Mouse (Mus musculus) intestine, embryonic 16.5 days (tissue): ENCODE measurements around the gene Srsf1. TPM values are rescaled to one million over a fixed set of nuclear protein-coding genes. Genes with fewer than 3 reads are reported as not detected.

Experiments used
- ATAC-seq: fragments of 200-750 bp; cut with Nextera tagmentation; 2 replicates; pipeline ENCODE4 v1.8.0; 2017; ENCODE audit warnings: moderate TSS enrichment, moderate library complexity
- H3K27ac ChIP-seq: fragments of 300-500 bp; sonication (generic); 2 replicates; pipeline ENCODE4 v1.5.1; 2014; ENCODE audit warnings: mild to moderate bottlenecking, low read length
- H3K27me3 ChIP-seq: fragments of 300-500 bp; sonication (generic); replicated peaks from 2 replicates; pipeline ENCODE4 v1.6.1; 2014; ENCODE audit warnings: low read length, control low read depth, mixed read lengths; ENCODE audit not compliant: control insufficient read depth, insufficient read depth
- H3K36me3 ChIP-seq: fragments of 300-500 bp; sonication (generic); 2 replicates; pipeline ENCODE4 v1.6.1; 2014; ENCODE audit warnings: low read length, control low read depth; ENCODE audit not compliant: control insufficient read depth, insufficient read depth
- H3K4me1 ChIP-seq: fragments of 300-500 bp; sonication (generic); 2 replicates; pipeline ENCODE4 v1.6.1; 2014; ENCODE audit warnings: low read length, control low read depth, mixed read lengths; ENCODE audit not compliant: control insufficient read depth, insufficient read depth
- H3K4me2 ChIP-seq: fragments of 300-500 bp; sonication (generic); 2 replicates; pipeline ENCODE4 v1.6.1; 2014; ENCODE audit warnings: low read depth, low read length, control low read depth
- H3K4me3 ChIP-seq: fragments of 300-500 bp; sonication (generic); 2 replicates; pipeline ENCODE4 v1.5.1; 2014; ENCODE audit warnings: mild to moderate bottlenecking, low read length
- H3K9ac ChIP-seq: fragments of 300-500 bp; sonication (generic); 2 replicates; pipeline ENCODE4 v1.6.1; 2014; ENCODE audit warnings: low read depth, low read length
- H3K9me3 ChIP-seq: fragments of 300-500 bp; sonication (generic); 2 replicates; pipeline ENCODE4 v1.6.1; 2016; ENCODE audit warnings: low read length, control low read depth; ENCODE audit not compliant: control insufficient read depth
- WGBS: fragments of 180-500 bp; shearing (Covaris S2); extraction: QIAGEN DNeasy Blood & Tissue Kit; methylation state at CpG from one replicate; pipeline ENCODE4 v1.1.7; 2014; 5-methylcytosine and 5-hydroxymethylcytosine counted together
- polyA plus RNA-seq: library from polyadenylated mRNA; unstranded; fragments of >200 nt; fragmentation: Nextera tagmentation; extraction: Ambion mirVana; gene quantifications from 2 replicates; pipeline ENCODE4 v1.2.1, GENCODE M21; 2015

Srsf1 gene
- polyA plus RNA-seq, 1 experiment from 2014 or later = 170 TPM

DNA sequence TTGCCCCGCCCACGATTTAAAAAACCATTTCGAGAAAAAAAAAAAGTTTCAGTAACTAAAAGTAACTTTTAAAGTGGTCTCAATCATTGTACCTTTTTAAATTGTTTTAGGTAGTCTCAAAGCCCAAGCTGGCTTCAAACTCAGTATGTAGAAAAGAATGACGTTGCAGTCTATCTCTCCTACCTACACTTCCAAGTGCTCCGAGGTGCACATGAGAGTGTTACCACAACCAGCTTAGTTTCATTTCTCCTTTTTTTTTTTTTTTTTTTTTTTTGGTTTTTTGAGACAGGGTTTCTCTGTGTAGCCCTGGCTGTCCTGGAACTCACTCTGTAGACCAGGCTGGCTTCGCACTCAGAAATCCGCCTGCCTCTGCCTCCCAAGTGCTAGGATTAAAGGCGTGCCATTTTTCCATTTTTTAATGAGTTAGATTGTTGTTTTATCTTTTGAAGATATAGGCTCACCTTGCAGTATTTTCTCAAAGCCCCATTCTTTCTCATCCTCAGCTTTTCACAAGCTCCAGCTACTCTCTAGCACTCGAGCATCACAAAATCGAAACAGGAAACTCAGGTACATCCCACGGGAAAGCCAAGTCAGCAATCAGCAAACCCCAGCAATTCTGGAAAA, 34.4 kb upstream of the Srsf1 start:
- H3K27ac ChIP-seq = no peak overlapping the region
- H3K27me3 ChIP-seq = no peaks in the 10 kb centered on the region
- H3K9me3 ChIP-seq = no peaks in the 10 kb centered on the region
- no peaks in the 10 kb centered on the region for H3K36me3 ChIP-seq
- H3K9ac ChIP-seq = no peak overlapping the region
- peaks cover 12% of the 10 kb centered on the region for H3K4me1 ChIP-seq
- no peak overlapping the region for H3K4me2 ChIP-seq
- ATAC-seq = no peak
- 90% methylated on average over 11 of the region's 11 CpGs for WGBS
- H3K4me3 ChIP-seq = no peak overlapping the region

DNA sequence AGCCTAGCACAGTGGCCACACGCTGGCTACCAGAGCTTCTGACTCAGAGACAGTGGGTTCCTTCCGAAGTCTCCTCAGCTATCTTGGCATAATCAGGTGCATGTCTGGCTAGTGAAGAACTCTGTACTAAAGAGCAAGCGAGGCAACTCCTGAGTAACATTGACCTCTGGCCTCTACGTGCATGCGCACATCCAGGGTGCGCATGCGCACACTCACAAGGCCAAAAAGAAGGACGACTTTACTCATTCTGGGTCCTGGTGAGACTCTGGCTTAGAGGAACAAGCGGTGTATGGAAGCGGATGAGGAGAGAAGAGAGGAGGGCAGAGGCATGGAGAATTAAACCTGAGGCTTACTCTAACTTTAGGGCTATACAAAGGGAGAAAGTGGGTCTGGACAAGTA, 33.5 kb upstream of the Srsf1 start:
- no peak overlapping the region for H3K4me2 ChIP-seq
- no peak overlapping the region for H3K27ac ChIP-seq
- ATAC-seq = no peak
- WGBS = 89% methylated on average over 10 of the region's 10 CpGs
- H3K36me3 ChIP-seq = no peaks in the 10 kb centered on the region
- H3K27me3 ChIP-seq = no peaks in the 10 kb centered on the region
- no peak overlapping the region for H3K9ac ChIP-seq
- H3K4me3 ChIP-seq = no peak overlapping the region
- no peaks in the 10 kb centered on the region for H3K9me3 ChIP-seq
- H3K4me1 ChIP-seq = peaks cover 12% of the 10 kb centered on the region

DNA sequence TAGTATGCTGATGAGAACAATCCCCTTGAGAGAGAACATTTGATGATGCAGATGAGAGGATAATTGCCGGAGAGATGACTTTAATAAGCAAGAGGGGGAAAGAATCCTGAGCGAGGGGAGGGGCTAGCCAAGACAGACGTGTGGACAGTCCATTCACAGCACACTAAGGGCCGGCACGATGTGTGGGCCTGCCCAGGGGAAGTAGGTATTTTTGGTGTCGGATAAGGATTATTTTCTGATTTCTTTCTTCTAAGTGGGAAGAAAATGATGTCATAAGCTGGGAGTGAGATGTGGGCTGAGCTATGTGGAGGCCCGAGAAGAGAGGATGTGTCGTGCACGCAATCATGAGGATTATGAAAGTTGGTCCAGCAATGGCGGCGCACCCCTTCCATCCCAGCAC, 32.0 kb upstream of the Srsf1 start:
- WGBS = 90% methylated on average over 11 of the region's 11 CpGs
- no peak overlapping the region for H3K27ac ChIP-seq

DNA sequence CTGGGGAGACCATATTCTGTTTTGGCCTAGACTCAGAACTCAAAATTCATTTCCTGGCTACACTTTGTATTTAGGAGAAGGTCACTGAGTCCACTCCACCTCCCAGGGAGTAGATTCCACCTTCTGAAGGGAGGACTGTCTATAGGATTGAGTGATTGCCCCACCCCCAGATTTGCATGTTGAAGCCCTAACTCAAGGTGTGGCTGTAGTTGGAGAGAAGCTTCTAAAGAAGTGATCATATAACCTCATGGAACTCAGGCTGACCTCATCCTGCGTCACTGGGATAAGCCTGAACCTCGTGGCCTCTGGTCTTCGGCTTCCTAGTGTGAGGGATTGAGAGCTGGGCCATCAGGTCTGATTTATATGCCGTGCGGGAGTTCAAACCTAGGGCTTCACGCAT, 31.4 kb upstream of the Srsf1 start:
- WGBS = 76% methylated on average over 6 of the region's 6 CpGs
- H3K4me2 ChIP-seq = no peak overlapping the region
- no peak overlapping the region for H3K4me3 ChIP-seq
- no peaks in the 10 kb centered on the region for H3K9me3 ChIP-seq
- H3K4me1 ChIP-seq = peaks cover 3% of the 10 kb centered on the region; the same call in 1 of the 2 replicates
- no peaks in the 10 kb centered on the region for H3K27me3 ChIP-seq
- H3K27ac ChIP-seq = no peak overlapping the region
- ATAC-seq = no peak
- no peaks in the 10 kb centered on the region for H3K36me3 ChIP-seq
- H3K9ac ChIP-seq = no peak overlapping the region

More for the DNA sequence above, 32.0 kb upstream of the Srsf1 start:
- Histone ChIP-seq H3K4me1 (peaks cover 5% of the 10 kb centered on the region), H3K4me2 (no peak overlapping the region), H3K9ac (no peak overlapping the region), H3K4me3 (no peak overlapping the region), H3K36me3 (no peaks in the 10 kb centered on the region), H3K27me3 (no peaks in the 10 kb centered on the region), H3K9me3 (no peaks in the 10 kb centered on the region)
- no peak for ATAC-seq

DNA sequence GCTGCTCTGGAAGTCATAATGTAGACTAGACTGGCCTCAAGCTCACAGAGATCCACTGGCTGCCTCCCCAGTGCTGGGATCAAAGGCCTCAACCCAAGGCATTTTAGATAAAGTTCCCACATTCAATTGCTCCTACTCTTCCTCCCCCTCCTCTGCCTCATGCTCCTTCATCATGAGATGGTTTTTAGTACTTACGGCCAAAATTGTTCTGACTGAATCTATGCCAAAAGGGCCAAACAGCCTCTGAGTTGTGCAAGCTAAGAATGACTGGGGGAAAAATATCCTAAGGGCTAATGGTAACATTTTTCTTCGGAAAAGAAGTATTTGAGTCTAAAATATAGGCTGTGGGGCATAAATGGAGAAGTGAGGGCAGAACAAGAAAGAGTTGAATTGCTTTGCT, 23.2 kb upstream of the Srsf1 start:
- no peak for ATAC-seq
- 81% methylated on average over 2 of the region's 2 CpGs for WGBS

DNA sequence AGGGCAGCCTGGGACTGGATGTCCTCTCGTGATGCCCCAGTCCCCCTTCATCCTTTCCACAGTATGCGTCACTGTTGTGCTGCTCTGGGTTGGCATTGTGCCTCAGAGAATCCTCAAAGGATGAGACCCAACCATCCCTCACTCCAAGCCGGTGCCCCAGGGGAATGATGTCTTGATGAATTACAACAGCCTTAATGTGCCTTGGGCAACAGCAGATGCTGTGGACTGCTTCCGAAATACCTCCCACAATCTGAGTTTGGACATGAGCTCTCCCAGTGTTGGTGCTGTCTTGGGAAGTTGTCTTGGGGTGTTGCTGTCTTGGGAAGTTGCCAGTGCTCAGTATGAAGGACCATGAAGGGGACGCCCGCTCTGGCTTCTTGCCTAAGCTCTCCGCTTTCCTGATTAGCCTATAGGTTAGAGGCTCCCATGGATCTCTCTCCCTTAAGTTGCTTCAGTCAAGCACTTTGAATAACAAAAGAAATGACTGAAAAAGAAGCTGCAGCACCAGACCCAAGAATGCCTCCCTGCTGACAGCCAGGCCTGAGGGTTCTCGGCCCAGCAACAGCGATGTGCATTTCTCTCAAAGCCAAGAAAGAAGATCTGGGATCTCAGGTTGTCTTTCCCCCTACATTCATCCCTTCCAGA, 19.7 kb upstream of the Srsf1 start:
- Histone ChIP-seq H3K9me3 (no peaks in the 10 kb centered on the region), H3K9ac (no peak overlapping the region), H3K27me3 (no peaks in the 10 kb centered on the region), H3K4me2 (no peak overlapping the region), H3K4me3 (no peak overlapping the region), H3K36me3 (no peaks in the 10 kb centered on the region), H3K4me1 (no peaks in the 10 kb centered on the region), H3K27ac (no peak overlapping the region)
- 74% methylated on average over 9 of the region's 9 CpGs for WGBS
- no peak for ATAC-seq

More for the DNA sequence above, 23.2 kb upstream of the Srsf1 start:
- Histone ChIP-seq H3K9ac (no peak overlapping the region), H3K36me3 (no peaks in the 10 kb centered on the region), H3K27me3 (no peaks in the 10 kb centered on the region), H3K27ac (no peak overlapping the region), H3K4me2 (no peak overlapping the region), H3K9me3 (no peaks in the 10 kb centered on the region), H3K4me1 (no peaks in the 10 kb centered on the region), H3K4me3 (no peak overlapping the region)

DNA sequence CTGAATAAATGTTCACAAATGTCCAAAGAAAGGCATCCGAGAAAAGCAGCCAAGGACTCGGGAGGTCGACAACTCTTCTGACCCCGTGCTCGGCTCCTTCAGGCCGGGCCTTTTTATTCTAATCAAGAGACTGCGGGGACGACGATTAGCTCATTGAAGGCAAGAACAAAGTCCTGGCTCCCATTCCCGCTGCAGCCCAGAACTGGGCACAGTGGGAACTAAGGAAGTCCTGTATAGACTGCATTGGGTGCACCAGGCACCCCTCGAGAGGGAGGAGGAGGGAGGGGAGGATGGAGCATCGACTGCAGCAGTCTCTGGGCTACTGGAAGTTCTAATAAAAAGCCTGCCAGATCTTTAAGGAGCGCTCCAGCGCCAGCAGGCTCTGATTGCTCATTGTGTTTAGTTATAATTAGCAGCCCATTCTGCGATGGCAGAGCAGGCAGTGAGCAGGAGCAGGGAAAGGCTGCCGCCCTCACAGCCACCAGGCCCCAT, 18.9 kb upstream of the Srsf1 start:
- WGBS = 32% methylated on average over 16 of the region's 16 CpGs
- Histone ChIP-seq H3K36me3 (no peaks in the 10 kb centered on the region), H3K4me1 (no peaks in the 10 kb centered on the region), H3K4me3 (no peak overlapping the region), H3K27ac (no peak overlapping the region), H3K4me2 (no peak overlapping the region), H3K9me3 (no peaks in the 10 kb centered on the region), H3K9ac (no peak overlapping the region), H3K27me3 (no peaks in the 10 kb centered on the region)
- no peak for ATAC-seq

DNA sequence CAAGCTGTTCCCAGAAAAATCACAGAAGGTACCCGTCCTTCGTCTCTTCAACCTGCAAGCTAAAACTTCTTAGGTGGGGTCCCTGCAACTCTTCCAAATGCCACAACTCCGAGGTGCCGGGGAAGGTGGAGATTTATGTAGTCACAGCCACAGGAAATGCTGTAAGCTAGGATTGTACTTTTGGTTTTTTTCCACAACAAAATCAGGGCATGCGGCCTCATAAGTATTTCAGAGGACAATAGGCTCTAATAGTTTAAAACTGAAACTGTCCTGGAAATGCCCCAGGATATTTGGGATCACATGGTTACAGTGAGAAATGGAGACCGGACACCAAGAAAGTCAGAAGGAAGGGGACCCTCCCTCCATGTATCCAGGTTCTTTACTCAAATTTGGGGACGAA, 17.0 kb upstream of the Srsf1 start:
- H3K27me3 ChIP-seq = no peaks in the 10 kb centered on the region
- H3K27ac ChIP-seq = no peak overlapping the region
- H3K4me2 ChIP-seq = no peak overlapping the region
- H3K4me3 ChIP-seq = no peak overlapping the region
- no peaks in the 10 kb centered on the region for H3K36me3 ChIP-seq
- H3K4me1 ChIP-seq = no peaks in the 10 kb centered on the region
- 80% methylated on average over 7 of the region's 7 CpGs for WGBS
- no peak overlapping the region for H3K9ac ChIP-seq
- no peak for ATAC-seq
- no peaks in the 10 kb centered on the region for H3K9me3 ChIP-seq

DNA sequence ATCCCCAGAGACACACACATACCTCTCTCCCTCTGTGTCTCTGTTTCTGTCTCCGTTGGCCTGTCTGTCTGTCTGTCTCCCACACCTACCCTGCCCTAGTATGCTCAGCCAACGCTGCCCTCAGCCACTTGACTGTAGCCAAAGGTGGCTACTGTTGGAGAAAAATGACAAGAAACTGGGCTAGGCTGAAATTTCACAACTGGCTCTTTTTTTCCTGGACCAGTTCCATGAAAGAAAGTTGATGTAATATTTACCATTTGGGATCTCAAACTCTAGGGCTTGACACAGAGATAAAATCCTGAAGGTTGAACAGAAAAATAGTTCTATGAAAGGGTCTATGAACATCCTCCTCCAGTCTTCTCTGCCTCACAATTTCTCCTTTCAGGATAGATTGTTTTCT, 16.3 kb upstream of the Srsf1 start:
- no peak overlapping the region for H3K27ac ChIP-seq
- no peak overlapping the region for H3K4me2 ChIP-seq
- no peaks in the 10 kb centered on the region for H3K36me3 ChIP-seq
- no peak overlapping the region for H3K9ac ChIP-seq
- no peaks in the 10 kb centered on the region for H3K4me1 ChIP-seq
- ATAC-seq = no peak
- 78% methylated on average over 2 of the region's 2 CpGs for WGBS
- no peaks in the 10 kb centered on the region for H3K9me3 ChIP-seq
- no peak overlapping the region for H3K4me3 ChIP-seq
- no peaks in the 10 kb centered on the region for H3K27me3 ChIP-seq
